Mouse (Mus musculus): ENCODE measurements around the gene Lman2. TPM values are rescaled to one million over a fixed set of nuclear protein-coding genes. Genes with fewer than 3 reads are reported as not detected.

Gene Lman2
- 102 and 105 TPM in 2 replicates for polyA plus RNA-seq (2014; fragmentation: Nextera tagmentation; extraction: Ambion mirVana)

GRCm38 (mm10) chr13:55362453-55363060, at the start of gene Lman2:
Lman2 (minus strand) TSS chr13:55362783.
- peak; percentile 99 for ATAC-seq (ENCODE audit: low read depth)
- 1% methylated on average over 31 of the region's 35 CpGs for WGBS

DNA sequence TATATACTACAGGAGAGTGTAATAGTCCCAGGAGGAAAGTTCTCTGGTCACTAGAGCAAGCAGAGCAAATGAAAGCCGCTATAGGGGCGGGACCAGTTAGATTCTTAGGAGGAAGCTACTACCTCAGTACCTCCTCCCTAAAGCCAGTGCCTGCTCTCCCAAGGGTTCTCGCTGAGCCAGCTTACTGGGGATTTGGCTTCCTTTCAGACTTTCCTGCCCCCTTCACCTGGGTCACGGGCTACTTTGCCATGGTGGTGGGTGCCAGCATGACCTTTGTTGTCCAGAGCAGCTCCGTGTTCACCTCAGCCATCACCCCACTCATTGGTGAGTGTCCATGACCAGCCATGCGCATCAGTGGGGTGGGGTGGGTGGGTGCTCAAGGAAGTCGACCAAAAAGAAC, 49.2 kb upstream of the Lman2 start:
- Histone ChIP-seq H3K27ac (replicated peaks; ENCODE audit: low read depth, low read length) (no peak overlapping the region), H3K4me1 (ENCODE audit: control insufficient read depth, insufficient read depth, low read length) (no peaks in the 10 kb centered on the region), H3K4me2 (ENCODE audit: low read depth, low read length) (no peak overlapping the region), H3K9ac (ENCODE audit: low read depth, low read length) (no peak overlapping the region), H3K27me3 (replicated peaks; ENCODE audit: control insufficient read depth, insufficient read depth, low read length) (0 out of 2 replicates have a peak, but pooled peaks cover 3% of the 10 kb centered on the region), H3K9me3 (ENCODE audit: control insufficient read depth, low read length) (no peaks in the 10 kb centered on the region), H3K36me3 (ENCODE audit: control insufficient read depth, insufficient read depth, low read length) (no peaks in the 10 kb centered on the region), H3K4me3 (ENCODE audit: low read depth, low read length) (no peak overlapping the region)
- 79% methylated on average over 7 of the region's 7 CpGs for WGBS
- no peak for ATAC-seq (ENCODE audit: low read depth)
- no peak for DNase-seq (ENCODE audit: low spot score)

More at GRCm38 (mm10) chr13:55362453-55363060, at the start of gene Lman2:
- peak within 1 kb of the TSS; percentile 87 for H3K4me3 ChIP-seq (ENCODE audit: low read depth, low read length)
- no peaks in the 10 kb centered on the region for H3K9me3 ChIP-seq (ENCODE audit: control insufficient read depth, low read length)
- H3K27me3 ChIP-seq (replicated peaks; ENCODE audit: control insufficient read depth, insufficient read depth, low read length) = no peaks in the 10 kb centered on the region
- peak; percentile 100 for DNase-seq (ENCODE audit: low spot score)
- H3K4me1 ChIP-seq (ENCODE audit: control insufficient read depth, insufficient read depth, low read length) = peaks cover 14% of the 10 kb centered on the region
- H3K9ac ChIP-seq (ENCODE audit: low read depth, low read length) = peak within 1 kb of the TSS; percentile 92
- peak within 1 kb of the TSS; percentile 89 for H3K4me2 ChIP-seq (ENCODE audit: low read depth, low read length)
- H3K36me3 ChIP-seq (ENCODE audit: control insufficient read depth, insufficient read depth, low read length) = peaks cover 33% of the 10 kb centered on the region
- H3K27ac ChIP-seq (replicated peaks; ENCODE audit: low read depth, low read length) = peak within 1 kb of the TSS; percentile 88

- Histone ChIP-seq H3K9ac (ENCODE audit: low read depth, low read length) (no peak overlapping the region), H3K27ac (replicated peaks; ENCODE audit: low read depth, low read length) (no peak overlapping the region), H3K9me3 (ENCODE audit: control insufficient read depth, low read length) (no peaks in the 10 kb centered on the region), H3K4me1 (ENCODE audit: control insufficient read depth, insufficient read depth, low read length) (no peaks in the 10 kb centered on the region), H3K36me3 (ENCODE audit: control insufficient read depth, insufficient read depth, low read length) (no peaks in the 10 kb centered on the region), H3K4me2 (ENCODE audit: low read depth, low read length) (no peak overlapping the region), H3K4me3 (ENCODE audit: low read depth, low read length) (no peak overlapping the region), H3K27me3 (replicated peaks; ENCODE audit: control insufficient read depth, insufficient read depth, low read length) (no peaks in the 10 kb centered on the region)
- 83% methylated on average over 19 of the region's 19 CpGs for WGBS
- no peak for ATAC-seq (ENCODE audit: low read depth)
- DNase-seq (ENCODE audit: low spot score) = no peak
Observed at GRCm38 (mm10) chr13:55408546-55409120, 46.0 kb upstream of the Lman2 start.

DNA sequence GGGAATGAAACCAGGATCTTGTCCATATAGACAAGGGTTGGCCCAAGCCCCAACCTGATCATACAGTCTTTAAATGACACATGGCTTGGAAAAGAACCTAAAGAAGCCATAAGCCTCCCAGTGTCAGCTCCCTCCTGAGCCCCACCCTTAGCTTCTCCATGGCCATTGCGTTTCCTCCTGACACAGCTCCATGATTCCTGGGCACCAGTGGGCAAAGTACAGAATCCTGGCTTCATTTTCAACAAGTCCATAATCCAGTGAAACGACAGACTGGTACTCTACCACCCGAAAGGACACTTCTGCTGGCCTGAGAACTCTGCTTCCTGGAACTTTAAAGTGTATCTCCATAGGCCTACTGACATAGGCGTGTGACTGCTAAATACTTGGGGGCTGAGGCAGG, 44.8 kb upstream of the Lman2 start:
- no peak overlapping the region for H3K4me2 ChIP-seq (ENCODE audit: low read depth, low read length)
- H3K9me3 ChIP-seq (ENCODE audit: control insufficient read depth, low read length) = no peaks in the 10 kb centered on the region
- no peaks in the 10 kb centered on the region for H3K36me3 ChIP-seq (ENCODE audit: control insufficient read depth, insufficient read depth, low read length)
- 86% methylated on average over 4 of the region's 4 CpGs for WGBS
- no peaks in the 10 kb centered on the region for H3K4me1 ChIP-seq (ENCODE audit: control insufficient read depth, insufficient read depth, low read length)
- H3K27me3 ChIP-seq (replicated peaks; ENCODE audit: control insufficient read depth, insufficient read depth, low read length) = no peaks in the 10 kb centered on the region
- H3K9ac ChIP-seq (ENCODE audit: low read depth, low read length) = no peak overlapping the region
- H3K27ac ChIP-seq (replicated peaks; ENCODE audit: low read depth, low read length) = no peak overlapping the region
- DNase-seq (ENCODE audit: low spot score) = no peak
- H3K4me3 ChIP-seq (ENCODE audit: low read depth, low read length) = no peak overlapping the region
- no peak for ATAC-seq (ENCODE audit: low read depth)

- WGBS = 64% methylated on average over 13 of the region's 13 CpGs
- H3K27me3 ChIP-seq (replicated peaks; ENCODE audit: control insufficient read depth, insufficient read depth, low read length) = no peaks in the 10 kb centered on the region
- no peaks in the 10 kb centered on the region for H3K9me3 ChIP-seq (ENCODE audit: control insufficient read depth, low read length)
- ATAC-seq (ENCODE audit: low read depth) (peak; percentile 53), DNase-seq (ENCODE audit: low spot score) (no peak)
- H3K27ac ChIP-seq (replicated peaks; ENCODE audit: low read depth, low read length) = no peak overlapping the region
- no peak overlapping the region for H3K4me2 ChIP-seq (ENCODE audit: low read depth, low read length)
- H3K9ac ChIP-seq (ENCODE audit: low read depth, low read length) = no peak overlapping the region
- no peaks in the 10 kb centered on the region for H3K36me3 ChIP-seq (ENCODE audit: control insufficient read depth, insufficient read depth, low read length)
- no peak overlapping the region for H3K4me3 ChIP-seq (ENCODE audit: low read depth, low read length)
- no peaks in the 10 kb centered on the region for H3K4me1 ChIP-seq (ENCODE audit: control insufficient read depth, insufficient read depth, low read length)
Observed at GRCm38 (mm10) chr13:55405783-55406390, 43.3 kb upstream of the Lman2 start.

- peak overlapping the region; percentile 19; the same call in 1 of the 2 replicates for H3K4me2 ChIP-seq (ENCODE audit: low read depth, low read length)
- no peak overlapping the region for H3K27ac ChIP-seq (replicated peaks; ENCODE audit: low read depth, low read length)
- no peaks in the 10 kb centered on the region for H3K9me3 ChIP-seq (ENCODE audit: control insufficient read depth, low read length)
- DNase-seq (ENCODE audit: low spot score) (peak; percentile 93), ATAC-seq (ENCODE audit: low read depth) (peak; percentile 88)
- H3K36me3 ChIP-seq (ENCODE audit: control insufficient read depth, insufficient read depth, low read length) = no peaks in the 10 kb centered on the region
- 12% methylated on average over 11 of the region's 11 CpGs for WGBS
- no peaks in the 10 kb centered on the region for H3K27me3 ChIP-seq (replicated peaks; ENCODE audit: control insufficient read depth, insufficient read depth, low read length)
- no peak overlapping the region for H3K9ac ChIP-seq (ENCODE audit: low read depth, low read length)
- no peak overlapping the region for H3K4me3 ChIP-seq (ENCODE audit: low read depth, low read length)
- no peaks in the 10 kb centered on the region for H3K4me1 ChIP-seq (ENCODE audit: control insufficient read depth, insufficient read depth, low read length)
Observed at GRCm38 (mm10) chr13:55404853-55405782, 42.5 kb upstream of the Lman2 start.

DNA sequence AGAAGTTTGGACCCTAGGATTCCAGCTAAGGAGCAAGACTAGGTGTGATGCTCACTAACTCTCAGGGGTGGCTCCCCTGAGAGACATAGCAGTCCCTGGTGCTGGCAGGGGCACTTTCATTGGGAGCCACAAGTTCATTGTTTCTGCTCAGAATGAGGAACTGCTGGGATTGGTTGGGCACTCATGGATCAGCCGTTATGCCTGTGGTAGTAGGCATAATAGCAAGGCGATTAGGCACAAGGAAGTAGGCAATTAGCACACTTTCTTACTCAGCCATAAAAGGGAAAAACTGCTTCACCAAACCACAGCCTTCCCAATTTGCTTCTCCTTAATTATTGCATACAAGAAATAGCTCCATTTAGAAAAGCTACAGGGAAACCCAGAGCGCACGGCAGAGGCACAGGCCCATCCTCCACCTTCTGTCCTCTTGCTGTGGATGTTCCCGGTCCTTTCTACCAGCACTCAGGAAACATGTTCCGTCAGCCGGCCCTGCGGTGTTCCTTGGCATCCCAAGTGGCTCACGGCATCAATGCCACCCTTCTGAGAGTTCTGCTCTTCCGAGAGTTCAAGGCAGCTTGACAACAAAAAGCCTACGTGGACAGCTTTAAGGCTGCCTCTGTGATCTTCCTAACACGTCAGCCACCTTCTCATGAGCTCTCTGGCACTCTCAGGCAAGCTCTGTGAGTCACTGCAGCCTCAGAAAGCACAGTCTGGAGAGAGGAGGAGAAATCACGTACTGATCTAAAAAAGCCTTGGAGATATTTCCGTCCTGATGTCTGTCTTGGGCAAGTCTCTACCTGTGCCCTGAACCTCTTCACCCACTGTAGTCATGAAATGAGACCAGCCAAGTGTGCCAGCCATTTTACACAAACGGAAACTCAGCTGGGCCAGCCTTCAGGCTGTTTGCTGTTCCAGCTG, 41.6 kb upstream of the Lman2 start:
- Histone ChIP-seq H3K4me3 (ENCODE audit: low read depth, low read length) (no peak overlapping the region), H3K27ac (replicated peaks; ENCODE audit: low read depth, low read length) (no peak overlapping the region)
- 59% methylated on average over 15 of the region's 15 CpGs for WGBS

More for the DNA sequence above, 41.6 kb upstream of the Lman2 start:
- Histone ChIP-seq H3K4me1 (ENCODE audit: control insufficient read depth, insufficient read depth, low read length) (no peaks in the 10 kb centered on the region), H3K27me3 (replicated peaks; ENCODE audit: control insufficient read depth, insufficient read depth, low read length) (no peaks in the 10 kb centered on the region), H3K4me2 (ENCODE audit: low read depth, low read length) (no peak overlapping the region), H3K36me3 (ENCODE audit: control insufficient read depth, insufficient read depth, low read length) (no peaks in the 10 kb centered on the region), H3K9ac (ENCODE audit: low read depth, low read length) (no peak overlapping the region), H3K9me3 (ENCODE audit: control insufficient read depth, low read length) (no peaks in the 10 kb centered on the region)
- ATAC-seq (ENCODE audit: low read depth) (no peak), DNase-seq (ENCODE audit: low spot score) (peak; percentile 21)
